Mouse (Mus musculus) forebrain, embryonic 11.5 days (tissue): ENCODE measurements around the gene Tvp23a. TPM values are rescaled to one million over a fixed set of nuclear protein-coding genes. Genes with fewer than 3 reads are reported as not detected.

Experiments used
- ATAC-seq: fragments of 200-750 bp; cut with Nextera tagmentation; replicated peaks from 2 replicates; pipeline ENCODE4 v1.8.0; 2017; ENCODE audit warnings: moderate TSS enrichment; ENCODE audit not compliant: low FRiP score
- DNase-seq: peaks from one replicate; pipeline ENCODE4 v3.0.0-alpha.2; 2017; ENCODE audit warnings: low spot score
- H3K27ac ChIP-seq: fragments of 300-500 bp; sonication (generic); 2 replicates; pipeline ENCODE4 v1.5.1; 2014; ENCODE audit warnings: low read depth, low read length
- H3K27me3 ChIP-seq: fragments of 300-500 bp; sonication (generic); 2 replicates; pipeline ENCODE4 v1.6.1; 2014; ENCODE audit warnings: mild to moderate bottlenecking, low read length, mixed read lengths; ENCODE audit not compliant: control insufficient read depth, insufficient read depth
- H3K36me3 ChIP-seq: fragments of 300-500 bp; sonication (generic); 2 replicates; pipeline ENCODE4 v1.6.1; 2014; ENCODE audit warnings: mild to moderate bottlenecking, low read length, moderate library complexity, mixed read lengths; ENCODE audit not compliant: control insufficient read depth, insufficient read depth
- H3K4me1 ChIP-seq: fragments of 300-500 bp; sonication (generic); replicated peaks from 2 replicates; pipeline ENCODE4 v1.6.1; 2014; ENCODE audit warnings: low read length, mixed read lengths; ENCODE audit not compliant: control insufficient read depth, insufficient read depth
- H3K4me2 ChIP-seq: fragments of 300-500 bp; sonication (generic); 2 replicates; pipeline ENCODE4 v1.6.1; 2014; ENCODE audit warnings: low read depth, mild to moderate bottlenecking, low read length, moderate library complexity, mixed read lengths; ENCODE audit not compliant: severe bottlenecking
- H3K4me3 ChIP-seq: fragments of 300-500 bp; sonication (generic); 2 replicates; pipeline ENCODE4 v1.5.1; 2014; ENCODE audit warnings: low read depth, low read length
- H3K9ac ChIP-seq: fragments of 300-500 bp; sonication (generic); 2 replicates; pipeline ENCODE4 v1.6.1; 2014; ENCODE audit warnings: low read length
- H3K9me3 ChIP-seq: fragments of 300-500 bp; sonication (generic); 2 replicates; pipeline ENCODE4 v1.6.1; 2016; ENCODE audit warnings: low read length, mixed read lengths; ENCODE audit not compliant: control insufficient read depth
- WGBS: fragments of 180-500 bp; shearing (Covaris S2); extraction: QIAGEN DNeasy Blood & Tissue Kit; methylation state at CpG from one replicate; pipeline ENCODE4 v1.1.7; 2014; 5-methylcytosine and 5-hydroxymethylcytosine counted together
- polyA plus RNA-seq: library from polyadenylated mRNA; unstranded; fragments of >200 nt; fragmentation: Nextera tagmentation; extraction: Ambion mirVana; gene quantifications from 2 replicates; pipeline ENCODE4 v1.2.1, GENCODE M21; 2014

Gene Tvp23a
- 22.8 and 23.8 TPM in 2 replicates for polyA plus RNA-seq

- peak; percentile 98 for ATAC-seq
- H3K9me3 ChIP-seq, result no peaks in the 10 kb centered on the region
- no peaks in the 10 kb centered on the region for H3K27me3 ChIP-seq
- peak within 1 kb of the TSS; percentile 64 for H3K27ac ChIP-seq
- DNase-seq, result peak; percentile 91
- H3K4me1 ChIP-seq, result peaks cover 3% of the 10 kb centered on the region; the same call in 1 of the 2 replicates
- H3K9ac ChIP-seq, result peak within 1 kb of the TSS; percentile 71
- WGBS, result under 1% methylated on average over 12 of the region's 12 CpGs
- H3K4me2 ChIP-seq, result peak within 1 kb of the TSS; percentile 76
- H3K36me3 ChIP-seq, result no peaks in the 10 kb centered on the region
- H3K4me3 ChIP-seq, result peak within 1 kb of the TSS; percentile 45
Observed at GRCm38 (mm10) chr16:10447264-10447594, at the start of gene Tvp23a. Tvp23a (minus strand) TSS chr16:10447362.

GRCm38 (mm10) chr16:10495824-10496298, 48.7 kb upstream of the Tvp23a start:
- Histone ChIP-seq H3K27me3 (no peaks in the 10 kb centered on the region), H3K4me2 (no peak overlapping the region), H3K36me3 (no peaks in the 10 kb centered on the region), H3K4me1 (no peaks in the 10 kb centered on the region), H3K9me3 (no peaks in the 10 kb centered on the region), H3K4me3 (no peak overlapping the region), H3K9ac (no peak overlapping the region), H3K27ac (no peak overlapping the region)
- DNase-seq (no peak), ATAC-seq (no peak)
- WGBS, result 70% methylated on average over 2 of the region's 2 CpGs

GRCm38 (mm10) chr16:10492587-10492986, 45.4 kb upstream of the Tvp23a start:
- Histone ChIP-seq H3K27ac (no peak overlapping the region), H3K4me1 (peaks cover 2% of the 10 kb centered on the region; the same call in 1 of the 2 replicates), H3K27me3 (no peaks in the 10 kb centered on the region; the same call in 1 of the 2 replicates), H3K9me3 (no peaks in the 10 kb centered on the region), H3K36me3 (no peaks in the 10 kb centered on the region), H3K4me2 (no peak overlapping the region), H3K9ac (no peak overlapping the region), H3K4me3 (no peak overlapping the region)
- DNase-seq, result no peak
- WGBS, result 89% methylated on average over 3 of the region's 3 CpGs
- ATAC-seq, result no peak

GRCm38 (mm10) chr16:10491716-10492115, 44.6 kb upstream of the Tvp23a start:
- Histone ChIP-seq H3K4me1 (peaks cover 2% of the 10 kb centered on the region; the same call in 1 of the 2 replicates), H3K36me3 (no peaks in the 10 kb centered on the region), H3K9ac (no peak overlapping the region), H3K4me3 (no peak overlapping the region), H3K4me2 (no peak overlapping the region), H3K27me3 (no peaks in the 10 kb centered on the region; the same call in 1 of the 2 replicates), H3K9me3 (no peaks in the 10 kb centered on the region), H3K27ac (no peak overlapping the region)
- WGBS, result 86% methylated on average over 4 of the region's 4 CpGs
- ATAC-seq (no peak), DNase-seq (no peak)

GRCm38 (mm10) chr16:10490503-10491150, 43.5 kb upstream of the Tvp23a start:
- no peak for DNase-seq
- Histone ChIP-seq H3K27ac (no peak overlapping the region), H3K36me3 (no peaks in the 10 kb centered on the region), H3K27me3 (no peaks in the 10 kb centered on the region; the same call in 1 of the 2 replicates), H3K4me1 (peaks cover 2% of the 10 kb centered on the region; the same call in 1 of the 2 replicates), H3K4me3 (no peak overlapping the region), H3K4me2 (no peak overlapping the region), H3K9ac (no peak overlapping the region), H3K9me3 (no peaks in the 10 kb centered on the region)
- 84% methylated on average over 18 of the region's 18 CpGs for WGBS
- no peak for ATAC-seq

- Histone ChIP-seq H3K4me1 (peaks cover 2% of the 10 kb centered on the region; the same call in 1 of the 2 replicates), H3K4me3 (0 out of 2 replicates have a peak overlapping the region, but pooled peaks have one; percentile 7), H3K36me3 (no peaks in the 10 kb centered on the region), H3K9ac (0 out of 2 replicates have a peak overlapping the region, but pooled peaks have one; percentile 7), H3K9me3 (no peaks in the 10 kb centered on the region), H3K27me3 (no peaks in the 10 kb centered on the region; the same call in 1 of the 2 replicates), H3K27ac (no peak overlapping the region), H3K4me2 (peak overlapping the region; percentile 24; the same call in 1 of the 2 replicates)
- WGBS, result 20% methylated on average over 14 of the region's 14 CpGs
- DNase-seq (no peak), ATAC-seq (no peak)
Observed at GRCm38 (mm10) chr16:10489904-10490457, 42.8 kb upstream of the Tvp23a start.

GRCm38 (mm10) chr16:10489483-10489882, 42.3 kb upstream of the Tvp23a start:
- peaks cover 2% of the 10 kb centered on the region; the same call in 1 of the 2 replicates for H3K4me1 ChIP-seq
- H3K9ac ChIP-seq, result 0 out of 2 replicates have a peak overlapping the region, but pooled peaks have one; percentile 7
- no peak for ATAC-seq
- H3K4me3 ChIP-seq, result 0 out of 2 replicates have a peak overlapping the region, but pooled peaks have one; percentile 7
- no peaks in the 10 kb centered on the region for H3K9me3 ChIP-seq
- H3K36me3 ChIP-seq, result no peaks in the 10 kb centered on the region
- DNase-seq, result no peak
- H3K27ac ChIP-seq, result no peak overlapping the region
- no peaks in the 10 kb centered on the region; the same call in 1 of the 2 replicates for H3K27me3 ChIP-seq
- peak overlapping the region; percentile 24; the same call in 1 of the 2 replicates for H3K4me2 ChIP-seq
- 10% methylated on average over 9 of the region's 9 CpGs for WGBS

GRCm38 (mm10) chr16:10488769-10489481, 41.8 kb upstream of the Tvp23a start:
- Histone ChIP-seq H3K27me3 (no peaks in the 10 kb centered on the region; the same call in 1 of the 2 replicates), H3K27ac (no peak overlapping the region), H3K36me3 (no peaks in the 10 kb centered on the region), H3K9ac (no peak overlapping the region), H3K4me2 (no peak overlapping the region), H3K9me3 (no peaks in the 10 kb centered on the region), H3K4me1 (peaks cover 2% of the 10 kb centered on the region; the same call in 1 of the 2 replicates), H3K4me3 (no peak overlapping the region)
- ATAC-seq (no peak), DNase-seq (no peak)
- WGBS, result 88% methylated on average over 7 of the region's 7 CpGs
